Mouse (Mus musculus) layer of hippocampus, postnatal 10 days (tissue): ENCODE results near the gene Dmc1. TPM values are rescaled to one million over a fixed set of nuclear protein-coding genes. Genes with fewer than 3 reads are reported as not detected.

Source experiments
- DNase-seq, 2 experiments: peaks; one replicate each; pipeline ENCODE4 v3.0.0; 2021; ENCODE audit warnings: low spot score in 2 of 2
- total RNA-seq, 2 experiments: library from RNA; stranded (reverse); gene quantifications; 2 replicates each; pipeline ENCODE4 v1.2.3; 2021

The Dmc1 gene
- total RNA-seq, 2 experiments from 2014 or later, result 1.3 to 1.7 TPM

DNA sequence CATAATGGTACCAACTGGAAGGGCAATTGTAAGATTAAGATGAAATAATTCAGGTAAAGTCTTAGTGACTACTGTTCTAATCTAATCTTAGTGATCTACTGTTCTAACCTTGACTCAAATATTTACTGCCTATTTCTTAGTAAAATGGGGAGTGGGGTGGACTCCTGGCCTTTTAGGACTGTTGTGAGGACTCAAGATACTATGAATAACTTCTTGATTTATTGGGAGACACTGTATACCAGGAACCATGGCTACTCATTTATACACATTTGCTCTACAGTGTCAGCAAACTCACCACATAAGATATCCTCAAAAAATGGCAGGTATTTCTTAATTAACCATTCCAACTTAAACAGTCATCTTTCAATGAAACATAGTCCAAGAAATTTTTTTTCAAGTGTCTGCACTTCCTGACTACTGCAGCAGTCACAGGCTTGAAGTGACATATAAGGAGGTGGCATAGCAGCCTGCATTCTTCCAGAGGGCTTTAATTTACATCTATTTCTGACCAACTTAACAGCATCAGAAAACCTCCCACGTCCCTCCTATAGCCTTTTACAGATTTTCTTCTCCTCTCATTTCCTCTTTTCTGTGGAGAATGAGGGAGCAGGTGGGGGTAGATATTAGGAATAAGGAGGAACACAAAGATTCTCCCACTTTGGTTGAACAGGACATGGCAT, 29.2 kb downstream of the Dmc1 start:
- DNase-seq, result no peak

DNA sequence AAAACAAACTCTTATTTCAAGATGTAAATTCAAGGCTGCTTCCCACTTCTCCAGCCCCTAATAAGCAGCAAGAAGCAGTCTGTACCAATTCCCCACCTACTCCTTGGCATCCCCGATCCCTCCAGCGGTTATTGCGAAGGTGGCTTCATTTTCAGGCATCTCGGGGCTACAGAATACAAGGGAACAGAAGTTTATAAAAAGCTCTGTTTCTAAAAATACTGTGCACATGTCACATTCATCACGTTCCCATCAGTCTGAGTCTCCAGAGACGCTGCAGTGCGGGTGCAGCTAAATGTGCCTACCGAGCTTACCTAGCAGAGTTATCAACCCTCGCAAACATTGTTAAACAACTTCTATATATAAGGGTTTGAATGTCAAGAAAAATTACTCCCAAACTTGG, 42.5 kb downstream of the Dmc1 start:
- no peak for DNase-seq

DNA sequence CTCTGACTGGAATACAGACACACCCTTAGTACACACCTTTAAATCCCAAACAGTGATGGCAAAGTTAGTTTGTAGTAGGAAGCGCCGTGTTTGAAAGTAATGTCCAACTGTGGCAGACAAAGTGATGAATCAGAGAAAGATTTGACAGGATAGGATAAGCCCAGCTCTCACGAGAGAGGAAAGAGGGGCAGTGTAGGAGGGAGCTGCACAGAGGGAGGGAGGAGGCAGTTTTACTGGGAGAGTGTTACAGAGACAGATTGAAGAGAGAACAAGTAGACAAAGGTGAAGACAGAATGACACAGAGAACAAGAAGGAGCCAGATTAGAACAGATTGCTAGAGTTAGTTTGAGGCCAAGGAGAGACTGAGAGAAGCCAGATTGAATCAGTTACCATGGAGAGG, 45.3 kb downstream of the Dmc1 start:
- DNase-seq, result no peak

DNA sequence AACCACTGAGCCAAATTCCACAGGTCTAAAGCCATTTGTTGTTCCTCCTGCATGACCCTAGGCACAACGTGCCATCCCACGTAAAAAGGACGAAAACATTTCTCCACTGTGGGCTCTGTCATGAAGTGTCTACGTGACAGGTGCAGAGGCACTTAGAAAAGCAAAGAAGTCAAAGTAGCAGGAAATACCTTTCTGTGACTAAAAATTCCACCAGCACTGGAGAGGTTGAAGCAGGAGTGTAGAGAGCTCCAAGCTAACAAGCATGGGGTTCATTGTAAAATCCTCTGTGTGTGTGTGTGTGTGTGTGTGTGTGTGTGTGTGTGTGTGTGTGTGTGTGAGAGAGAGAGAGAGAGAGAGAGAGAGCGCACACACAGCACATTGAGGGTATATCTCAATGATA, 52.3 kb downstream of the Dmc1 start:
- DNase-seq, result no peak

DNA sequence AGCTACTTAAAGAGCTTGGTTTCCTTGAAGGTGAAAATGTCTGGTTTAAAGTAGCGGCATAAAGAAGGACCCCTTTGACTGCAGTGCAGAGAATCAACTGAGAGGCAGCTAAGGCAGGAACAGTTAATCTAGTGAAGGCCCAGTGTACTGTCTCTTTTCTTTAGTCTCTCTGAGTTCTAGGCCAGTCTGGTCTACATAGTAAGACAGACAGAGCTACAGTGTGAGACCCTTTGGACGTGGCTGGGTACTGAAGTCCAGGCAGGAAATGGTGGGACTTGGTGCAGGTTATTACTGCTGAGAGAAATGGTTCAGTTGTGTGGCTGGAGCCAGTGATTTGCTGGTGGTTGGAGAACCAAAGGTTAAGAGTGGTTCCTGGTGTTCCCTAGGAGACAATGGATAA, 56.7 kb downstream of the Dmc1 start:
- DNase-seq, result no peak

DNA sequence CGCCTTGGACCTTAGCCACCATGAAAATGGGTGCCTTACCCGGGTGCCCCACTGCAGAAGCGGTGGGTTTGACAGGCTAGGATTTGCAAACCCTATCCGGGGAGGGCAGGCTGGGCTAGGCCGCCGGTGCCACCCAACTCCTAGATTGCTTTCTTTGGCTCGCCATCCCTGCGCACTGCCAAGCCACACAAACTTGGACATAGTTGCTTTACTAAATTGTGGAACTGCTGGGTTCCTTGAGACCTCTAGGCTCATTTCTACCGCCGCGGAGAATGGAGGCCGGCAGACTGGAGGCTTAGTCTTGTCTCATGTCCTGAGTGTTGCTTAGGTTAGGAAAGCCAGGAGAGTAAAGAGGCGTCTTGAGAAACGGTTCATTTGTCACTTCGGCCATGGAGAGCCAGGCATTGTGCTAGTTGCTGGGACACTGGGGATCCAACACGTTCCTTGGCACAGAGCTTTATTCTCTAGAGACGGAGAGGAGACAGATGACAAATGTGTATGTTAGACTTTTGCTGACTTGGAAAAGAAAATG, 57.6 kb downstream of the Dmc1 start:
- no peak for DNase-seq

DNA sequence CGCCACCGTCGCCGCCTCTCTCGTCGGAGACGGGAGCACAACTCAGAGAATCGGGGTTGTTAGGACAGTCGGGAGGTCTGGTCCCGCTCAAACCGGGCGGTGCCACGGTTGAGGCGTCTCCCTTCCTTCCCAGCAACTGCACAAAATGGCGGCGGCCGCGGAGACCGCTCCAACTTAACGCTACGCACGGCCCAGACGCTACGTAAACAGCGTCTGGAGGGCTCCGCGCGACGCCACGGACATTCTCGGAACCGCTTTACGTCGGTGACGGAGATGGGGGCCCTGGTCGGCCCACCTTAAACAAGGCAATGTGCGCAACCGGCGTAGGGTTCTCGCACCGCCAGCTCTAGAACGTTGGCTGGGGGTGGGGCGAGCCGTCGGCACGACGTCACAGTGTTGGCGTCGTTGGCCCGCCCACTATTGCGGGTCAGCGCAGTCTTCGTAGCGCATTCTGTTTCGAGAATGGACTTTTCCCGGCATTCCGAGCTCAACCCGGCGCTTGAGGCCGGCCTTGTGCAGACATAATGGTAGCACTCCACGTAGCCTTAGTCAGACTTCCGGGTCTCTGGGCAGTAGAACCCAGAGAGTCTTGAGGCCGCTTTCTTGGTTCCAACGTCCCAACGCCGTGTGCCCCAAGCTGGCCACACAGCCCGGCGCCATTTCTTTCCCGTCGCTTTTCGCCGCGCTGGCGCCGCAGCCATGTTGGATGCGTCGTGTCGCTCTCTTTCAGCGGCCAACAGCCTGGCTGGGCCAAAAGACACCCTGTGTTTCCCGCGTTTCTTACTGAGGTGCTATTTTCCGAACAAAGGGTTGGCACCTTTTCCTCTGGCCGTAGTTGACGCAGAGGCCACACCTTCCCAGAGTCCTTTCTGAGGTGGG, 58.3 kb downstream of the Dmc1 start, which contains the start of gene Ddx17:
Gene Ddx17, minus strand, starts transcription at position 332 of the 879 bp plus-strand sequence.
- peak; percentile 100 for DNase-seq

DNA sequence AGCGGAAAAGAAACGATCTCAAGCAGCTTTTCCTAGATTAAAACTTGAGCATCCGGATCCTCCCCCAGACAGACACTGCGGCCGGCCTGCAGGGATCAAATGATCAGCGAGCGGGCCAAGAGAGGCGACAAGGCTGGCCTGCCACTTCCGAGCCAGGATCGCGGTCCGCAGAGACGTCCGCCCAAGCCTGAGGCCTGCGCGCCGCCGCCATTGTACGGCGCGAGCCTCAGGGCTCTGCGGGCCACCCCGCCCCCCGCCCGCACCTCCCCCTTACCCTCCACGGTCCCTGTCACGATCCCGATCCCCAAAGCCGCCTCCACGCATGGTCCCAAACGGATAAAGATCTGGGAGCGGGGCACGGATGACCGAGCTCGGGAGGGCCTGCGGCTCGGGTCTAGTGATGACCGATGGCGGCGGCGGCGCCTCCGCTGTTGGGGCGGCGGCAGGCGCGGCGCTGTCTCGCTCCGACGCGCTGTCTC, 58.9 kb downstream of the Dmc1 start:
- peak in 1 of 2 experiments; percentile 71 for DNase-seq

DNA sequence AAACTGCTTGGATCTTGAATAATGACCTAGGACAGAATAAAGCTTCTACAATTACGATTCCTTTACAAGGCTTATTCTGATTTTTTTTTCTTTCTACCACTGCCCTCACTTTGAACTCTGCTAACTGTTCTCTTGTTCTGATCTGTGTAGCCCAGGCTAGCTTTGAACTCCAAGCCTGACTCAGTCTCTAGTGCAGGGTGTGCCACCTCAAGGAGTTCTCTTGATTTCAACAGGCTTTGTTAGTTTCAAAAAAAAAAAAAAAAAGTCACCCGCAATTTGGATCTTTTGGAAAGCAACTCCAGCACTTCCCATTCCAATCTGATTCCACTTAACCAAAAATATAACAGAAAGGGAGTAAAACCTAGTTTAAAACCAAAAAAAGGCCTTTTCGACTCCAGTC, 59.4 kb downstream of the Dmc1 start:
- no peak for DNase-seq

DNA sequence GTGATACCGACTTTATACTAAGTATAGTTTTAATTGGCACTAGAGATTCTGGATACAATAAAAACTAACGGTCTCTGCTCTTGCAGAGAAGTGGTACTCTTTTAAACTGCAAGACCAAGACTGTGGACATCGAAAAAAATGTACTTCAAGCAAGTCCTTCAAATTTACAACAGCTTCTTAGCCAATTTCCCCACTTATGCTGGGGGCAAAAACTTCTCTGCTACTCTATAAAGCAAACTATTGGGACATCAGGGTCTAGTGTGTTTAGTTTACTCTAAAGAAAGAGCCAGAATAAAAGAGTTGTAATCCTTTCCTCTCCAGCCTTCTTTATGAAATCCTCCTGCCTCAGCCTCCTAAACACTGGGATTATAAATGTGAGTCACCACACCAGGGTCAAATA, 60.9 kb downstream of the Dmc1 start:
- no peak for DNase-seq

DNA sequence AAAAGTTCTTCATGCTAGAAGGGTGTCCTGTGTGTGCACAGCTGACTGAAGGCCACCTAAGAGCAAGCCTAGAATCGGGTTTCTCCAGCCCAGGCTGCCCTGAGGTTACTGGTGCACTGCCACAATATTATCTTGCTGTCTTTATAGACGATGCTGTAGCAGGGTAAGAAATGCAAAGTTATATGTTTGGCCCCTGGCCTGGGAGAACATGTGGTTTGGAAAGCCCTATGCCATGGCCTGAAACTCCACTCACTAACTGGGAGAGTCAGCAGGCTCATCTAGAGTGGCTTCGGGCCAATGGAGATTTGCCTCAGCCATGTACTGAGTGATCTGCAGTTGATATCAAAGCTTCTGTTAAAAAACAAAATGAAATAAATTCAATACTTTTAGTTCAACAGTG, 71.1 kb downstream of the Dmc1 start:
- DNase-seq, result no peak

DNA sequence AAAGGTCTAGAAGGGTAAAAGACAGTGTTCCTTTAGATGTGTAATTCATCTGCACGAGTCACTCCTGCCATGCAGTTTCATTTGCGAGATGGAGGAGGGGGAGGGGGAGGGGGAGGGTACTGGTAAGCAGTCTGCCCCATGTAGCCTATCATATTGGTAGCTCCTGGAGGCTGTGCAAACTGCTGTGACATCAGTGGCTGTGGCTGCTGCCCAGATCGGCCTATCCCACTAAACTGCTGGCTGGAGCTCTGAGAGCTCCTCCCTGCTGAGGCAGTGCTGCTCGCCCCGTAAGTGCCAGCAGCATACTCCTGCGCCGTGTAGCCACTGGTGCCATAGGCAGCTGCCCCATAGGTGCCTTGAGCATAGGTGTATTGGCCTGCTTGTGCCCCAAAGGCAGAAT, 75.0 kb downstream of the Dmc1 start:
- DNase-seq, result no peak

DNA sequence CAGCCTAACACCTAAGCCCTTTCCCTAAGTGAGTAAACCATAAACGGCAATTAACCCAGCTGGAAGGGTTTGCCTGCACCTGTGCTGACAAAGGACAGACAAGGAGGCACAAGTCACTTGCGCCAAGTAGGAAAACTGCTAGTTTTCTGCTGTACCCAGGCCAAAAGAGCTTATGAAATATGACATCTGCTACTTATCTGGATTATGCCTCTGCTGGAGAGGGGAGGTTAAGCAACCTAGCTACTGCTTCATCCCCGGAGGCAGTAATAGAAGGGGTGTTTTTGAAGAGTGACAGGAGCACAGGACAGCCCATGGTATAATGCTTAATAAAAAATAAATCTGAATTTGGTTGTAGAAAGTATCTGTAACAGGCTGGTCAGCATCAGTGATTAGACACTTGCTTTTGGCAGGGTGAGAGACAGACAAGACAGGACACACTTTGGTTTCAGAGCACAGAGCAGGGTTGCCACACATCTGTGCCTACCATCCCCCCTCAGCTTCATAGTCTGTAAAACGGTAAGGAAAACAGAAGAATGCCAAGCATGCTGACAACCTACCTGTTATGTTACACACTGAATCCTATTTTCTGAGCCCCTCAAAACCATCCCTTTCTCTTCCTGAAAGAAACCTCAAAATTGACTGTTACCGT, 76.8 kb downstream of the Dmc1 start:
- no peak for DNase-seq

DNA sequence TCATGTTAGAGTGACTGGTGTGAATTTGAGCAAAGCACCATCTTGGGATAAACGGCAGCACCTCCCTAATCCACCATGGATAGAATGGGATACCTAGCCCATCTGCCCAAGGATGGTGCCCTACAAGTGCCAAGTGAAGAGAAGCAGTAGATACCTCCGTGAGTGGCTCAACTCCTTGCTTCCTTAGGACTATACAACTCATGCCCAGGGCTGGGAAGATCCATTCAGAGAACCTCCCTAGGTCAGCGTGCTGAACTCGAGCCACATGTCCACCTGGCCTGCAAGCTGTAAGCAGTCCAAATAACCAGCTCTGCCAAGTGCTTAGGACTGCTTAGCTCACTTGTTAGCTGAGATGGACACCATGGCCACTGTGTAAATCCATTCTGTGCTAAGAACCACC, 77.7 kb downstream of the Dmc1 start:
- no peak for DNase-seq

DNA sequence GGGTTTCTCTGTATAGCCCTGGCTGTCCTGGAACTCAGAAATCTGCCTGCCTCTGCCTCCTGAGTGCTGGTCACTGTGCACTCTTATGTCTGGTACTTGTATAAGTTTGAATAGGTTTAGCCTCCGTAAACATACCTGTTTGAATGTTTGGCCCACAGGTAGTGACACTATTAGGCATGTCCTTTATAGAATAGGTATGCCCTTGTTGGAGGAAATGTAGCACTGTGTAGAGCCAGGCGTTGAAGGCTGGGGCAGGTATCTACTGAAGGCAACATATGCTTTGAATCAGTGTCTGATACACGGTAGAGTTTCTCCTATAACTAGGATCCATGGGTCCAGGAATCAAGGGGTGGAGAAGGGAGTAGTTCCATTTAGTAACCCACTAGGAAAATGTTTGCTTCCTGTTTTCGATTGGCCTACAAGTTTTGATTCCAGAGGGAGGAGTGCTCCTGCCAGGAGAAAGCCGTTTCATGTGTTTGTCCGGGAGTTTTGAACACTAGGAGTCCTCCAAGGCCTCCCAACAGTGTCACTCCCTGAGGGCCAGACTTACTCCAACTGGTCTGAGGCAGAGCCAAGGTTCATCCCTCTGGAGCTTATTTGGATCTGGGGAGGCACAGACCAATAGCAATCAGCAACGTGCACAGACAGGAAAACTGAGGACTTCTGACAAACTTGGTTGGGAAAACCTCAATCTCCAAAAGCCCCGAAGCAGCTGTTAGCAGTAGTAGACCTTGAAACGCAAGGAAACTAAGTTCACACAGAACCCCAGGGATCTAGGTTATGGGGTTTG, 78.7 kb downstream of the Dmc1 start:
- no peak for DNase-seq

DNA sequence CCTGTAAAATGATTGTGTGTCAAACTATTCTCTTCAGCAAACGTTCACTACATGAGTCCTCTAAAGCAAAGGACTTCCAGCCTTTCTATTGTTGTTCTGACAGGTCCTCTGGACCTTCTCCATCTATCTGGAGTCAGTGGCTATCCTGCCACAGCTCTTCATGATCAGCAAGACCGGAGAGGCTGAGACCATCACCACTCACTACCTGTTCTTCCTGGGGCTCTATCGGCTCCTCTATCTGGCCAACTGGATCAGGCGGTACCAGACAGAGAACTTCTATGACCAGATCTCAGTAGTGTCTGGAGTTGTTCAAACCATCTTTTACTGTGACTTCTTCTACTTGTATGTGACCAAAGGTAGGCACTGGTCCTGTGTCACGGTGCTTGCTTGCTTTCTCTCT, 79.3 kb downstream of the Dmc1 start:
- DNase-seq, result no peak

DNA sequence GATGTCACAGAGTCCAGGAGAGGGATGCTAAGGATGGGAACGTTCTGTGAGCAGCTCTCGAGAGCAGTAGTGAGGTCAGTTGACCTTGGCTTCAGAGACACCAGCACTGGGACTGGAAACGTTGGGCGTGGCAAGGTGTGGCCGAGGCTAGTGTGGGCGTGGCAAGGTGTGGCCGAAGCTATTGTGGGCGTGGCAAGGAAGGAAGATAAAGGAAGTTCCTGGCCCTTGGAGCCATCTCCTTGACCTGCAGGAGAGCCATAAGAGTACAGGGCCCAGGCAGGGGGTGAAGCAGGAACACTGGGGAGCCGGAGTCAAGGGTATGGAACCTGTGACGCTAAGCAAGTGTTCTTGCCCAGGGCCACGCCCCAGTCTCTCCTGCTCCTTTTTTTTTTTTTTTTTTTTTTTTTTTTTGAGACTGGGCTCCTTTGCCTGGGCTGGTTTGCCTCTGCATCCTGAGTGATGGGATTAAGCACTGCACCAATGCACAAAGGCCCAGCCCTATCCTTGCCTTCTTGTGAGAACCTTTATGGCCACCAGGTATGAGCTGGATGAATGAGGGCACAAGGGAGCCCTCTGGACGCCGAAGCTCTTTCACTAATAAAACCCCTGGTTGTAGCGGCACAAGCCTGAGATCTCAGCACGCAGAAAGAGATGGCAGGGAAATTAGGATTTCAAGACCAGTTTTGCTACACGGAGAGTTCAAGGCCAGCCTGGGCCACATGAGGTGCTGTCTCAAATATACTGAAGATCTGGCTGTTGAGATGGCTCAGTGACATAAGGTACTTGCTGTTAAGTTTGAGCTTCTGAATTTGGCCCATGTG, 85.3 kb downstream of the Dmc1 start:
- DNase-seq, result no peak

DNA sequence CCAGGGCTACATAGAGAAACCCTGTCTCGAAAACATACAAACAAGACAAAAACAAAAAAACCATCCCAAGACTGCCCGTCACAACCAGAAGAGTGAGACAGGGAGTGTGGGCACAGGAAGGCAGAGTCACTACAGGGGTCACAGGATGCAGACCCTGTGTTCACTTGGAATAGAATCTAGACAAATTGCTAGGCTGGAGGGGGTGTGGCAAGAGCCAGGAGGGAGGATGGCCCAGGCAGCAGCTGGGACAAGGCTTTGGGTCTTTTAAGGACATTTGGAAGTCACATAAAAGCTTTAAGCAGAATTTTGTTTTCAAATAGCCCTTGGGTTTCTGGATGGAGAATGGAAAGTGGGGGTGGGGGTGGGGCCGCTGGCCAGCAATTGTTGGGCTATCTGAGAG, 86.3 kb downstream of the Dmc1 start:
- no peak for DNase-seq

DNA sequence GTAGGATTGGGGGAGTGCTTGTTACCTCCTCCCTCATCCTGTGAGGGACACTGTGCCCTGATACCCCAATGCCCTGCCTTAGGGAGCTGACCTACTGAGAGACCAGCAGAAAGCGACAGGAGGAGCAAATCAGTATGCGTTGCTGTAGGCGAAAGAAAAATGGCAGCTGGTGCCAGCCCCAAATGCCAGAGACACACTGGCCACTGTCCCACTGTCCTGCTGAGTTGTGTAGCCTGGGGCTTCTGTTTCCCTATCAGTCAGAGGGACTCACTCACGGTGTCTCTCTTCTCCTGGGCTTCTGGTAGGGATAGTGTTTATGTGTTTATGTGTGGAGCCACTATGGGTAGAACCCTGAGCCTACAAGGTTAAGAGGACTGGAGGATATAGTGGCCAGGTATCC, 87.2 kb downstream of the Dmc1 start:
- no peak for DNase-seq
